Mouse (Mus musculus): ENCODE data around the gene Lrrc8d. TPM values are rescaled to one million over a fixed set of nuclear protein-coding genes. Genes with fewer than 3 reads are reported as not detected.
"Not testable (repeated sequence)": the region's sequence is repeated elsewhere in the genome, so short reads cannot be mapped to it uniquely, and the experiment has no call there.

Gene Lrrc8d
- polyA plus RNA-seq, 1 experiment from 2014 or later = 19.7 TPM

- Histone ChIP-seq H3K4me2 (ENCODE audit: low read depth, low read length) (no peak overlapping the region), H3K27ac (ENCODE audit: low read length) (no peak overlapping the region), H3K9ac (ENCODE audit: low read length) (no peak overlapping the region), H3K4me1 (replicated peaks; ENCODE audit: control insufficient read depth, insufficient read depth, low read length) (peaks cover 11% of the 10 kb centered on the region), H3K36me3 (ENCODE audit: control insufficient read depth, insufficient read depth, low read length) (no peaks in the 10 kb centered on the region), H3K9me3 (ENCODE audit: control insufficient read depth, low read length) (no peaks in the 10 kb centered on the region), H3K4me3 (ENCODE audit: low read length) (no peak overlapping the region), H3K27me3 (ENCODE audit: control insufficient read depth, insufficient read depth, low read depth, low read length) (no peaks in the 10 kb centered on the region)
- no peak for ATAC-seq (ENCODE audit: low read depth)
- 50% methylated on average over 4 of the region's 4 CpGs for WGBS
These were observed 15.8 kb upstream of the Lrrc8d start for GRCm38 (mm10) chr5:105683912-105684350.

GRCm38 (mm10) chr5:105684861-105685600 is 14.7 kb upstream of the Lrrc8d start:
- no peaks in the 10 kb centered on the region for H3K36me3 ChIP-seq (ENCODE audit: control insufficient read depth, insufficient read depth, low read length)
- no peaks in the 10 kb centered on the region for H3K27me3 ChIP-seq (ENCODE audit: control insufficient read depth, insufficient read depth, low read depth, low read length)
- ATAC-seq (ENCODE audit: low read depth) = peak; percentile 63
- no peak overlapping the region for H3K27ac ChIP-seq (ENCODE audit: low read length)
- 26% methylated on average over 14 of the region's 14 CpGs for WGBS
- H3K9me3 ChIP-seq (ENCODE audit: control insufficient read depth, low read length) = no peaks in the 10 kb centered on the region
- no peak overlapping the region for H3K4me2 ChIP-seq (ENCODE audit: low read depth, low read length)
- H3K4me1 ChIP-seq (replicated peaks; ENCODE audit: control insufficient read depth, insufficient read depth, low read length) = peaks cover 11% of the 10 kb centered on the region
- H3K9ac ChIP-seq (ENCODE audit: low read length) = no peak overlapping the region
- no peak overlapping the region for H3K4me3 ChIP-seq (ENCODE audit: low read length)

- not testable (repeated sequence) for H3K36me3 ChIP-seq (ENCODE audit: control insufficient read depth, insufficient read depth, low read length); ATAC-seq (ENCODE audit: low read depth); H3K4me2 ChIP-seq (ENCODE audit: low read depth, low read length); H3K9ac ChIP-seq (ENCODE audit: low read length); H3K27me3 ChIP-seq (ENCODE audit: control insufficient read depth, insufficient read depth, low read depth, low read length); H3K27ac ChIP-seq (ENCODE audit: low read length); H3K4me3 ChIP-seq (ENCODE audit: low read length); H3K4me1 ChIP-seq (replicated peaks; ENCODE audit: control insufficient read depth, insufficient read depth, low read length); H3K9me3 ChIP-seq (ENCODE audit: control insufficient read depth, low read length)
- 81% methylated on average over 5 of the region's 7 CpGs for WGBS
These were observed 13.9 kb upstream of the Lrrc8d start for GRCm38 (mm10) chr5:105685780-105686305.

- ATAC-seq (ENCODE audit: low read depth) = no peak
- Histone ChIP-seq H3K4me1 (replicated peaks; ENCODE audit: control insufficient read depth, insufficient read depth, low read length) (peaks cover 7% of the 10 kb centered on the region), H3K36me3 (ENCODE audit: control insufficient read depth, insufficient read depth, low read length) (no peaks in the 10 kb centered on the region), H3K27me3 (ENCODE audit: control insufficient read depth, insufficient read depth, low read depth, low read length) (no peaks in the 10 kb centered on the region), H3K9ac (ENCODE audit: low read length) (no peak overlapping the region), H3K9me3 (ENCODE audit: control insufficient read depth, low read length) (no peaks in the 10 kb centered on the region), H3K4me2 (ENCODE audit: low read depth, low read length) (no peak overlapping the region), H3K4me3 (ENCODE audit: low read length) (no peak overlapping the region), H3K27ac (ENCODE audit: low read length) (no peak overlapping the region)
- WGBS = 53% methylated on average over 12 of the region's 12 CpGs
These were observed 13.3 kb upstream of the Lrrc8d start for GRCm38 (mm10) chr5:105686331-105686995.

GRCm38 (mm10) chr5:105690502-105691454 is 9.0 kb upstream of the Lrrc8d start:
- whole genome bisulfite sequencing = 37% methylated on average over 10 of the region's 10 CpGs
- peaks cover 5% of the 10 kb centered on the region for H3K4me1 ChIP-seq (replicated peaks; ENCODE audit: control insufficient read depth, insufficient read depth, low read length)
- H3K4me2 ChIP-seq (ENCODE audit: low read depth, low read length) = no peak overlapping the region
- H3K4me3 ChIP-seq (ENCODE audit: low read length) = no peak overlapping the region
- H3K9me3 ChIP-seq (ENCODE audit: control insufficient read depth, low read length) = 0 out of 2 replicates have a peak, but pooled peaks cover 2% of the 10 kb centered on the region
- H3K27me3 ChIP-seq (ENCODE audit: control insufficient read depth, insufficient read depth, low read depth, low read length) = no peaks in the 10 kb centered on the region
- no peaks in the 10 kb centered on the region for H3K36me3 ChIP-seq (ENCODE audit: control insufficient read depth, insufficient read depth, low read length)
- peak; percentile 78 for ATAC-seq (ENCODE audit: low read depth)
- H3K9ac ChIP-seq (ENCODE audit: low read length) = no peak overlapping the region
- H3K27ac ChIP-seq (ENCODE audit: low read length) = 0 out of 2 replicates have a peak overlapping the region, but pooled peaks have one; percentile 23

- H3K27me3 ChIP-seq (ENCODE audit: control insufficient read depth, insufficient read depth, low read depth, low read length) = no peaks in the 10 kb centered on the region
- H3K27ac ChIP-seq (ENCODE audit: low read length) = no peak overlapping the region
- 0 out of 2 replicates have a peak, but pooled peaks cover 2% of the 10 kb centered on the region for H3K9me3 ChIP-seq (ENCODE audit: control insufficient read depth, low read length)
- peaks cover 5% of the 10 kb centered on the region for H3K4me1 ChIP-seq (replicated peaks; ENCODE audit: control insufficient read depth, insufficient read depth, low read length)
- H3K4me3 ChIP-seq (ENCODE audit: low read length) = no peak overlapping the region
- H3K36me3 ChIP-seq (ENCODE audit: control insufficient read depth, insufficient read depth, low read length) = no peaks in the 10 kb centered on the region
- H3K9ac ChIP-seq (ENCODE audit: low read length) = no peak overlapping the region
- ATAC-seq (ENCODE audit: low read depth) = no peak
- WGBS = 79% methylated on average over 7 of the region's 7 CpGs
- H3K4me2 ChIP-seq (ENCODE audit: low read depth, low read length) = no peak overlapping the region
These were observed 8.1 kb upstream of the Lrrc8d start for GRCm38 (mm10) chr5:105691645-105692044.

GRCm38 (mm10) chr5:105694339-105694930 is 5.3 kb upstream of the Lrrc8d start:
- Histone ChIP-seq H3K4me2 (ENCODE audit: low read depth, low read length) (no peak overlapping the region), H3K27me3 (ENCODE audit: control insufficient read depth, insufficient read depth, low read depth, low read length) (no peaks in the 10 kb centered on the region), H3K9me3 (ENCODE audit: control insufficient read depth, low read length) (0 out of 2 replicates have a peak, but pooled peaks cover 2% of the 10 kb centered on the region), H3K36me3 (ENCODE audit: control insufficient read depth, insufficient read depth, low read length) (no peaks in the 10 kb centered on the region), H3K9ac (ENCODE audit: low read length) (no peak overlapping the region), H3K4me3 (ENCODE audit: low read length) (no peak overlapping the region), H3K27ac (ENCODE audit: low read length) (no peak overlapping the region), H3K4me1 (replicated peaks; ENCODE audit: control insufficient read depth, insufficient read depth, low read length) (peaks cover 8% of the 10 kb centered on the region)
- no peak for ATAC-seq (ENCODE audit: low read depth)
- 71% methylated on average over 7 of the region's 7 CpGs for WGBS

GRCm38 (mm10) chr5:105696049-105696448 is 3.7 kb upstream of the Lrrc8d start:
- Histone ChIP-seq H3K27ac (ENCODE audit: low read length) (no peak overlapping the region), H3K36me3 (ENCODE audit: control insufficient read depth, insufficient read depth, low read length) (no peaks in the 10 kb centered on the region), H3K4me3 (ENCODE audit: low read length) (no peak overlapping the region), H3K9me3 (ENCODE audit: control insufficient read depth, low read length) (0 out of 2 replicates have a peak, but pooled peaks cover 2% of the 10 kb centered on the region), H3K4me2 (ENCODE audit: low read depth, low read length) (no peak overlapping the region), H3K27me3 (ENCODE audit: control insufficient read depth, insufficient read depth, low read depth, low read length) (no peaks in the 10 kb centered on the region), H3K9ac (ENCODE audit: low read length) (no peak overlapping the region), H3K4me1 (replicated peaks; ENCODE audit: control insufficient read depth, insufficient read depth, low read length) (peaks cover 10% of the 10 kb centered on the region)
- WGBS = 68% methylated on average over 6 of the region's 6 CpGs
- ATAC-seq (ENCODE audit: low read depth) = no peak
